Mouse (Mus musculus) right cerebral cortex, postnatal 25 days (tissue): ENCODE measurements around the gene Serpinb1a.
A peak's percentile ranks its signal among the peaks of the same experiment; 100 is the strongest.

Experiments
- DNase-seq: peaks from one replicate; pipeline ENCODE4 v3.0.0; 2022

Gene Serpinb1a

GRCm38 (mm10) chr13:32834513-32834912 lies 16.5 kb downstream of the Serpinb1a start:
- no peak for DNase-seq

DNA sequence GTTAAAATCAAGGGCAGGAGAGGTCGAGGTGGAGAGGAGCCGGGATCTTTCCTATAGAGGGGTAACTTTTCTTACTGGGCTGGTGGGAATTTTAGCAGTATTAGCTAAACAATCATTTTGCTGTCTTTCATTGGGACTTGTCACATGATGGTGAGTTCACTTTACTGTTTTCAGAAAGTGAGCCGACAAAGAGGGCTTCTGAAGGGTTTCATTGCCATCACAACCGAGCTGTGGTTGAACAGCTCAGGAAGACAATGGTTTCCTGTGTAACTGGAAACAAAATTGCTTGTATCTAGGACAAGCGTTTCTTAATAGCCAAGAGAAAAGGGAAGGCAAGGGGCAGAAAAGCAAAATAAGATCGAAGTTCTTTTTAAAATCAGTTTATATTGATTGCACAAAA lies 17.7 kb downstream of the Serpinb1a start:
- no peak for DNase-seq

DNA sequence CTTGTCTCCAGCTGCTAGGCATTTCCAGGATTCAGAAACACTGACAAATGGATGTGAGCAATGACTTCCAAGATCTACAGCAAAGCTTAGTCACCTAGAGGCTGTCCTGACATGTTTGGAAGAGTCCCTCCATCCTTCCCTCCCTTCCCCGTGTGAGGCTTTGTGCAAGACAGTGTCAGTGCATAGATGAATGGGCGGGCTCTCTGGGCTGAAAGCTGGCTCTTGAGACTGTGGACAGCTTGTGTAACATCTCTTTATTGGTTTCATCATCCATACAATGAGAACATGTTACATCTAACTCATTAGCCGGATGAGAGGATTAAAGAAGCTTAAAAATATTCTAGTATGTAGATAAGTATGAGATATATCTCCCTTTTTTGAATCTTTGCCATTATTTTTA lies 18.2 kb downstream of the Serpinb1a start:
- no peak for DNase-seq

DNA sequence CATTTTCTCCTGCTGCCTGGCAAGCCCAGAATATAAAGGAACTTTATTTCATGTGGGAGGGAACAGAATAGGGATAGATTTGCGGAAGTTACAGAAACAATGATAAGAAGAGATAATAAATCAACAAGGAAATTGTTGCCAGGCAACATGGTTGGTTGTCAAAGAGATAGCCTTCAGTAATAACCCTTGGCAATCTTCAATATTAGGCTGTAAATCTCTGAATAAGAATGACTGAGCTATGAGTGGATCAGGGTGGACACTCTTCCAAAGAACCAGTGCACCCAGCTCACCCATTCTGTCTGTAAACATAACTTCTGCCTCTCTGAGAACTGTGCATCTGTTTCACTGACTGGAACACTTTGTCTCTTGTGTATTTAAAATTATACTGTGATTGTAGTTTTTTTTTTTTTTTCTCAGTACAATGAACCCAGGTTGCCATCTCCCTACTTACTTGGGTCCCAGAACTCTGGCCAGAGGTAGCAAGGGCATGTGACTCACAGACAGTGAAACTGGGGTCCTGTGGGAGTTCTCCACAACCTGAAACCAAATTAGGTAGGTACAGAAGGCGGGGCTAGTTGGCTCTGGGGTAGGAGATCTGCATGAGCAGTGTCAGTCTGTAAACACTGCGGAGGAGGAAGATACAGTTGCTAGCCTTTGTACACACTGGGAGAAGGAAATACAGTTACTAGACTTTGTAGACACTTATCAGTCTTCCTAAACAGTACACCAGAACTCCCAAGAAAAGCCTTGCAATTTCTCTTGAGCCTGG lies 19.3 kb downstream of the Serpinb1a start:
- DNase-seq = no peak

DNA sequence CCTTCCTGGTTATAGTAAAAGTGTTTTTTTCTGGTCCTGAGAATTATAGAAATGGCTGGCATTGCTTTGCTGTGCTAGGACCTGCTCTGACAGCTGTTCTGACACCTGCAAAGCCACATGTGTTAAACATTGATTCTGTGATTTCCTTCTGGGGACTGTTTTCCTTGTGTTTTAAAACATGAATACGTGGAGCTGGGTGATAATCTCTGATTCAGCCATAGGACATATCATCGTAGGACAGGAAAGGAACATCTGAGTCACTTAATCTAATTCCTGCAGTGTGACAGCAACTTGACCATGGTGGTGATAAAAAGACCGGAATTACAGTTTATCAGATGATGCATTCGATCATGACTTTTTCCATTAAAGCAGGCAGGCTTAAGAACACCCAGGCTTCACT lies 22.1 kb downstream of the Serpinb1a start:
- DNase-seq = no peak

GRCm38 (mm10) chr13:32827951-32828350 lies 23.0 kb downstream of the Serpinb1a start:
- no peak for DNase-seq

- DNase-seq = no peak
Measured at GRCm38 (mm10) chr13:32827111-32827822, 23.7 kb downstream of the Serpinb1a start.

DNA sequence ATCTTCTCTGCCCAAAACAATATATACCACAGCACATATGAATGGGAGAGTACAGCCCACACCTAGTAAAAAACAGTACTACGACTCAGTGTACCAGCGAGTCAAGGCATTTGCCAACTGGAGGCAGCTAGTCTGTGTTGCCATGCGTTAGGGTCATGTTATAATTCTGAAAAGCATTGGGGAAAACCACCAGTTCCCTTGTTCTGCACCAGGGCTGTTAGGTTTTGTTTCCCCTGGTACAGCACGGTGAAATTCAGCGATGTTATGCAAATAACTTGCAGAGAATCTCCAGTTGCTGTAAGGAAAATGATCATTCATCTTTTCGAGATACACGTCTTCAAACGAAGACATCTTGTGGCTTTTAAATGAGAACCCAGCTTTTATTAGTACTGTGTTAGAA lies 25.4 kb downstream of the Serpinb1a start:
- no peak for DNase-seq

- no peak for DNase-seq
Measured at GRCm38 (mm10) chr13:32824377-32825330, 26.3 kb downstream of the Serpinb1a start.

- DNase-seq = no peak
Measured at GRCm38 (mm10) chr13:32823126-32823525, 27.9 kb downstream of the Serpinb1a start.

GRCm38 (mm10) chr13:32821671-32822070 lies 29.3 kb downstream of the Serpinb1a start:
- DNase-seq = no peak

DNA sequence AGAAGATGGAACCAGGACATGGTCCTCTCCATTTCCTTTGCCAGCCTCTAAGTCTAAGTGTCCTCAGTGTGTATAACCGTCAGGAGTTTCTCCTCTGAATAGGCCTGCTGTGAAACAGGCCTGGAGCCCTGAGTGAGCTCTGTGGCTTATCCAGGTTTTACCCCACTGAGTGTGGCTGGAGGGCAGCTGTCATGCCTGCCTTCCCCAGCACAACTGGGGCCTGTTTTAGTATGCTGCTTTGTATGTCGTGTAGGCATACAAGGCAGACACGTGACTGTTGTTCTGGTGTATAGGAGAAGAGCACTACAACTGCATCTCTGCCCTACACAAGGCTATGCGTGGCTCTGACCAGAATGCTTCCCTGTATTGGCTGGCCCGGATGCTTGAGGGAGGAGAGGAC lies 31.1 kb downstream of the Serpinb1a start:
- DNase-seq = no peak

DNA sequence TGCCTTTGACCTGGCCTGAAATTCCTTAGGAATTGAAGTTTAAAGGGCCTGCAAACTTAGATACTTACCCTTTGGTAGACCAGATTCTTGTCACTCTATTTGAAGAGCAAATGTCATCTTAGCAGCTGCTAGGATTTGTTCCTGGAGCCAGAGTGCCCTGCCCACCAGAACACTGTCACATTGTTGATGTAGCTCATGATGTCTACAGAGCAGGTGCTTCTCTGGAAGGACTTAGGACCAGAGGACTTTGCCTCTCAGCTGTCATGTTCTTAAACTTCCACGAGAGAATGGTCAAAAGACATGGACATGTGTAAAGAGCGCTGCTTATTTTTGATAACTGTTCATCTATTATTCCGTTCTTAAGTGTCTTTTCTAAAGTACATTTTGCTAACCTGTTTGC lies 31.7 kb downstream of the Serpinb1a start:
- no peak for DNase-seq

DNA sequence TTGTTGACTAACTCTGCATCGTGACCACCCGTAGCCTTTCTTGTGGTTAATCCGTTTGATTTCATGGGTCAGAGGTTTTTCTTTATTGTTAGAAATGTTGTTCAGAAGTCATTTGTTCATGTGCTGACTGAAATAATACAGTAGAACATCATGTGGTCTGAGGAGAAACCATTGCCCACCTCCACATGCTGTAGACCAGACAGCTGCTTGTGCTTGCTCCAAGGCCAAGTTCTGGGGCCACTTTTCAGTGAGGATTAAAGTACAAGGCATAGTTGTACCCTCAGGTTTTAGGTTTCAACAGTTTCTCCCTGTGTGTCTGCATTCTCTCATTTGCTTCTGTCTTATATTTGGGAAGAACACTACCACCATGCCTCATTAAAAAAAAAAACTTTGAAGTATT lies 43.4 kb downstream of the Serpinb1a start:
- DNase-seq = no peak

DNA sequence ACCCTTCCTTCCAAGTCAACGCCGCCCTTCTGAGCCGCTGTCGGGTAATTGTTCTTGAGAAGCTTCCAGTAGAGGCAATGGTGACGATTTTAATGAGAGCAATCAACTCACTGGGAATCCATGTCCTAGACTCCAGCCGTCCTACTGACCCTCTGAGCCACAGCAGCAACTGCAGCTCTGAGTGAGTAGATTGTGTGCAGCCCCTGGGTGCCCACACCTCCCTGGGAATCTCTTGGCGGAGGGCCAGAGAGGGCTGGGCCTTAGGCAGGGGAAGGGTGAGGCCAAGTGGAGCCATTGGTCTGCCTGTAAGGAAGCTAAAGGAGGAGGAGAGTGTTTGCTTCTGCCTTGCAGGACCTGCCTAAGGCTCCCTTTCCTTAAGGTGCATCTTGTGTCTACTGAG lies 44.2 kb downstream of the Serpinb1a start:
- no peak for DNase-seq

DNA sequence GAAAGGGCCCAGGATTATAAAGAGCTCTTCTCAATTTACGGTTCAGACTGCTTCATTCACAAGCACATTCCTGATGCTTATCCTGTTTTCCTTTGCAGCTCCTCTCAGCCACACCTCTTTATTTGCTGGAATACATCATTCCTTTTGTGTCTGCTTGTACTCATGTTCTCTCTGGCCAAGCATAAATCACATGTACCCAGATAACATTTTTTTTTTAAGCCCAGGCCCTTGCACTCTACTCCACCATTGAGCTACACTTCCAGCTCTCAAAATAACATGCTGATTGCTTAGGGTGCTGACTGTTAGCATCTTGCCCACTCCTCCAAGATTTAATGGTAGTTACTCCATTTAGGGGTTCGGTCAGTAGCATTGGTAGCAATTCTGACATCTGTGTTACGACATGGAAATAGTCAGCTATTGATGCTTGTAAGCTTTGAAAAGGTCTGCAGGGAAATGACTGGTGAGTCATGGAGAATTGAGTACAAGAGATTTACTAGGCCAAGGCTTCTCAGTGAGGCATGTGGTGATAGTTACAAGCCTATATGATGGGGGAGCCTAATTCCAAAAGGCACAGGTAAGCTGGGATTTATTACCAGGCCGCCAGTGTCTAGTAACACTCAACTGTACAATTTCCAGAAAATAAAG lies 47.2 kb downstream of the Serpinb1a start:
- no peak for DNase-seq

- DNase-seq = peak; percentile 71
Measured at GRCm38 (mm10) chr13:32802259-32803081, 48.5 kb downstream of the Serpinb1a start, which contains the start of gene D930007J09Rik. Gene D930007J09Rik (minus strand): TSS chr13:32802849.

GRCm38 (mm10) chr13:32801693-32802221 lies 49.2 kb downstream of the Serpinb1a start, which contains the start of gene Wrnip1:
Gene Wrnip1 (plus strand): TSS chr13:32802038.
- peak; percentile 97 for DNase-seq

DNA sequence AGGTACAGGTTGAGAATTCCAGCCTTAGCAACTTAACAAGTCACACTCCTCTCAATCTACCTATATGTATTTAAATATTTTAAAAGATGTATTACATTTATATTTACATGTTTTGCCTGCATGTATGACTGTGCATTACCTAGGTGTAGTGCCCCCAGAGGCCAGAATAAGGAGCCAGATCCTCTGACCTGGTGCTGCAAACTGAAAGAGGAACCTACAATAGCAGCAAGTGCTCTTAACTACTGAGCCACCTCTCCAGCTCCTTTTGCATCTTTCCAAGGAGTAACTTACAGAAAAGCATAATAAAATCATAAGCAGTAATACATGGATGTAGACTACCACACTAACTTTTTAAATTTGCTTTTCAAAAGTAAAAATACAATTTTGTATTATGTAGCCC lies 50.1 kb downstream of the Serpinb1a start:
- no peak for DNase-seq

- DNase-seq = no peak
Measured at GRCm38 (mm10) chr13:32799131-32799530, 51.9 kb downstream of the Serpinb1a start.

DNA sequence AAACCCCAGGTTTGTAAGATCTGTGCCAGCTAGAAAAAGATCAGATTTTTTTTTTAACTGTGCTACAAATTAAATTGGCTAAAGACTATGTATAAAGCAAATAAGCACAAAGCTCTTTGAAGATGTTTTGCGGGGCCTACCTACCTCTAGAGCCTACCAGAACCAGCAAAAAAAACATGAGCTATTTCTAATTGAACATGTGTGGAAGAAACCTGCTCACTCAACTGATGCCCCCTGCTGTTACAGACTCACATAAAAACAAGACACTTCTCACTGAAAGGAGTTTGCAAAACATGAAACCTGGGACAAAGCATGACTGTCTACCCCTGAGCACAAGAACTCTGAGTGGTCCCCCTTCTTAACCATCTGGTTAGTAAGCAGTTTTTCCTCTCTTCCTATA lies 53.9 kb downstream of the Serpinb1a start:
- no peak for DNase-seq
